Mouse (Mus musculus) neural tube, embryonic 12.5 days (tissue): Measurements from ENCODE around the gene E130309D02Rik. TPM values are rescaled to one million over a fixed set of nuclear protein-coding genes. Genes with fewer than 3 reads are reported as not detected.

Experiments
- ATAC-seq: fragments of 200-750 bp; cut with Nextera tagmentation; 2 replicates; pipeline ENCODE4 v1.8.0; 2017; ENCODE audit warnings: low read depth, mild to moderate bottlenecking, moderate TSS enrichment, moderate library complexity; ENCODE audit not compliant: low FRiP score
- H3K27ac ChIP-seq: fragments of 300-500 bp; sonication (generic); 2 replicates; pipeline ENCODE4 v1.5.1; 2016
- H3K27me3 ChIP-seq: fragments of 300-500 bp; sonication (generic); replicated peaks from 2 replicates; pipeline ENCODE4 v1.6.1; 2016; ENCODE audit warnings: mild to moderate bottlenecking
- H3K36me3 ChIP-seq: fragments of 300-500 bp; sonication (generic); 2 replicates; pipeline ENCODE4 v1.6.1; 2016; ENCODE audit warnings: mild to moderate bottlenecking
- H3K4me1 ChIP-seq: fragments of 300-500 bp; sonication (generic); 2 replicates; pipeline ENCODE4 v1.6.1; 2016
- H3K4me2 ChIP-seq: fragments of 300-500 bp; sonication (generic); replicated peaks from 2 replicates; pipeline ENCODE4 v1.6.1; 2016; ENCODE audit warnings: mild to moderate bottlenecking
- H3K4me3 ChIP-seq: fragments of 300-500 bp; sonication (generic); 2 replicates; pipeline ENCODE4 v1.5.1; 2016
- H3K9ac ChIP-seq: fragments of 300-500 bp; sonication (generic); 2 replicates; pipeline ENCODE4 v1.6.1; 2016; ENCODE audit warnings: mild to moderate bottlenecking
- H3K9me3 ChIP-seq: fragments of 300-500 bp; sonication (generic); 2 replicates; pipeline ENCODE4 v1.6.1; 2016; ENCODE audit warnings: mild to moderate bottlenecking
- WGBS: fragments of 180-500 bp; shearing (Covaris S2); methylation state at CpG from one replicate; pipeline ENCODE4 v1.1.7; 2016; 5-methylcytosine and 5-hydroxymethylcytosine counted together
- polyA plus RNA-seq: library from polyadenylated mRNA; unstranded; fragments of >200 nt; fragmentation: Nextera tagmentation; extraction: Ambion mirVana; gene quantifications from 2 replicates; pipeline ENCODE4 v1.2.1, GENCODE M21; 2016

Gene E130309D02Rik
- polyA plus RNA-seq, 1 experiment from 2014 or later = 57.4 TPM

DNA sequence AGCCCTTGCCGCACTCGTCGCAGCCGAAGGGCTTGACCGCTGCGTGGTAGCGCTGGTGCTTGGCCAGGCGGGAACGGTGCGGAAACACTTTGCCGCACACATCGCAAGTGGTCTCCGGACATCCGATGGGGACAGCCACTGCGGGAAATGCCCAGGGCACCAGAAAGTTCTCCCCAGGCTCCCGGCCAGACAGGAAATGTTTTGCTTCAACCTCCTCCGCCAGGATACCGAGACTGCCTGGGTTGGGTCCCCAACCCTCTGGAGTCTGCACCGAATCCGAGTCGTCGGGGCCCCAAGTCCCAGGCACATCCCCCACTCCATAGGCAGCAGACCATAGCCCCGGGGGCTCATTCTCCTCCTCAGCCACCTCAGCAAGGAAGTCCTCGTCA, 60.0 kb downstream of the E130309D02Rik start:
- peaks cover 80% of the 10 kb centered on the region for H3K36me3 ChIP-seq

DNA sequence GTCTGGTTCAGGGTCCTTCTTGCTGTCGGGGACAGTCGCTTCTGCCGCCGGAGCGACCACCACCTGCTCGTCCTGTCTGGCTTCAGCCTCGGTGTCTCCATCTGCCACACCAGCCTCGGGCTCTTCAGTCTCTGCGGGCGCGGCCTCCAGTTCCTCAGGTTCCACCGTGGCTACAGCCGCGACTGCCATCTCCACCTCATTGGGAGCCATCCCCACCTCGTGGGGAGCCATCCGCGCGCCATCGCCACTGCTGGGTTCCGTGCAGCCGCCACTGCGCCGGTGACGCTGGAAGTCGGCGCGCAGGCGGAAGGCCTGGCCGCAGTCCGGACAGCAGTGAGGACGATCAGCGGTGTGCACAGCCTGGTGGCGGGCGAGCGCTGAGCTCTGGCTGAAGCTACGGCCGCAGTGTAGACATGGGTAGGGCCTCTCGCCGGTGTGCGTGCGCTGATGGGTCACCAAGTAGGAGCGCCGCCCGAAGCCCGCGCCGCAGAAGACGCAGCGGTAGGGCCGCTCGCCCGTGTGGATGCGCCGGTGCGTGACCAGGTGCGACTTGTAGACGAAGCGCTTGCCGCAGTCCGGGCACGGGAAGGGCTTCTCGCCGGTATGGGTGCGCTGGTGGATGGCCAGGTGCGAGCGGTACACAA, 60.6 kb downstream of the E130309D02Rik start:
- peak overlapping the region; percentile 64 for H3K4me2 ChIP-seq
- no peaks in the 10 kb centered on the region for H3K9me3 ChIP-seq
- peak overlapping the region; percentile 31; the same call in 1 of the 2 replicates for H3K4me3 ChIP-seq
- 6% methylated on average over 66 of the region's 66 CpGs for WGBS
- peaks cover 18% of the 10 kb centered on the region for H3K4me1 ChIP-seq
- 0 out of 2 replicates have a peak overlapping the region, but pooled peaks have one; percentile 21 for H3K9ac ChIP-seq
- H3K36me3 ChIP-seq = peaks cover 78% of the 10 kb centered on the region
- no peak for ATAC-seq
- peaks cover 76% of the 10 kb centered on the region for H3K27me3 ChIP-seq
- no peak overlapping the region for H3K27ac ChIP-seq

More for the DNA sequence above, 60.0 kb downstream of the E130309D02Rik start:
- Histone ChIP-seq H3K9ac (no peak overlapping the region), H3K27me3 (peaks cover 76% of the 10 kb centered on the region), H3K4me3 (0 out of 2 replicates have a peak overlapping the region, but pooled peaks have one; percentile 31), H3K4me1 (peaks cover 18% of the 10 kb centered on the region), H3K9me3 (no peaks in the 10 kb centered on the region), H3K4me2 (peak overlapping the region; percentile 64), H3K27ac (no peak overlapping the region)
- WGBS = 12% methylated on average over 24 of the region's 24 CpGs
- no peak for ATAC-seq

- H3K36me3 ChIP-seq = peaks cover 77% of the 10 kb centered on the region
- peaks cover 76% of the 10 kb centered on the region for H3K27me3 ChIP-seq
- no peak overlapping the region for H3K27ac ChIP-seq
- peak overlapping the region; percentile 31 for H3K4me3 ChIP-seq
- peak overlapping the region; percentile 64 for H3K4me2 ChIP-seq
- ATAC-seq = no peak
- whole genome bisulfite sequencing = 4% methylated on average over 81 of the region's 81 CpGs
- H3K4me1 ChIP-seq = peaks cover 18% of the 10 kb centered on the region
- H3K9ac ChIP-seq = 0 out of 2 replicates have a peak overlapping the region, but pooled peaks have one; percentile 17
- no peaks in the 10 kb centered on the region for H3K9me3 ChIP-seq
Observed at GRCm38 (mm10) chr5:143253881-143254486, 61.2 kb downstream of the E130309D02Rik start.

DNA sequence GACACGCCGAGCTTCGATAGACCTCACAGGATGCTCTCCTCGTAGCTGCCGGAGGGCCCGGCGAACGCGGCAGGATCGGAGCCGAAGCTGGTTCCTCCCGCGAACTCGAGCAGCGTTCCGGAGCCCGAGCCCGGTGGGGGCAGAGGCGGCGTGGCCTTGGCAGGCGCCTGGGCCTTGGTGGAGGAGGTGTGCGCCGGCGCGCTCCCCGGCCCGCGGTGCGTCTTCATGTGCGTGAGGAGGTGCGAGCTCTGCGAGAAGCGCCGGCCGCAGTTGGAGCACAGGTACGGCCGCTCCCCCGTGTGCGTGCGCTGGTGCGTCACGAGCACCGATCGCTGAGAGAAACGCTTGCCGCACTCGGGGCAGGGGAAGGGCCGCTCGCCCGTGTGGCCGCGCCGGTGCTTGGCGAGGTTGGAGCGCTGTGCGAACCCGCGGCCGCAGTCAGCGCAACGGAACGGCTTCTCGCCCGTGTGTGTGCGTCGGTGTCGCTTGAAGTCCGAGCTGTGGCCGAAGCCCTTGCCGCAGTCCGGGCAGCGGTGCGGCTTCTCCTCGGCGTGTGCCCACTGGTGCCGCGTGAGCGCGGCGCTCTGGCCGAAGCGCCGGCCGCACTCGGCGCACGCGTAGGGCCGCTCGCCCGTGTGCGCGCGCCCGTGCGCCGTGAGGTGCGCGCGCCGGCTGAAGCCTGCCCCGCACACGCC, 61.8 kb downstream of the E130309D02Rik start:
- peaks cover 72% of the 10 kb centered on the region for H3K27me3 ChIP-seq
- peak overlapping the region; percentile 31 for H3K4me3 ChIP-seq
- no peaks in the 10 kb centered on the region for H3K9me3 ChIP-seq
- WGBS = 2% methylated on average over 103 of the region's 103 CpGs
- H3K9ac ChIP-seq = 0 out of 2 replicates have a peak overlapping the region, but pooled peaks have one; percentile 17
- no peak for ATAC-seq
- H3K36me3 ChIP-seq = peaks cover 70% of the 10 kb centered on the region
- peaks cover 18% of the 10 kb centered on the region for H3K4me1 ChIP-seq
- H3K27ac ChIP-seq = no peak overlapping the region
- H3K4me2 ChIP-seq = peak overlapping the region; percentile 64

DNA sequence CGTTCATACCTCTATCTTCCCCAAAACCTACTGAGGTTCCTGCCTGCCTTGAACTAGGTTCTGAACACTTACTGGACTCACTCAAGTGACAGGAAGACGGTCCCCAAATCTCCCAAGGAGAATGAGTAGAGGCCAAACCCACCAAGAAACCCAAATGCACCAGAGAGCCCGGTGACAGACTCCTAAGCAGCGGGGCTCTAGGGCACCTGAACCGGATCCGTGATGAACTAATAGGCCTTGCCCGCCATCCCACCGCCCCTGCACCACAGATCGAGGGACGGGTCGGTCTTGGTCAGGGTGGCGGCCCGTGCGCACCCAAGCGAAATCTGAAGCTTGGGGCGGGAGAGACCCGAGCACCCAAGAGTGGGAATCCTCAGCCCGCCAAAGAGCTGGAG, 62.4 kb downstream of the E130309D02Rik start:
- H3K27ac ChIP-seq = no peak overlapping the region
- no peaks in the 10 kb centered on the region for H3K9me3 ChIP-seq
- H3K27me3 ChIP-seq = peaks cover 67% of the 10 kb centered on the region
- H3K4me1 ChIP-seq = peaks cover 18% of the 10 kb centered on the region
- H3K36me3 ChIP-seq = peaks cover 71% of the 10 kb centered on the region
- no peak overlapping the region for H3K9ac ChIP-seq
- ATAC-seq = no peak
- H3K4me3 ChIP-seq = 0 out of 2 replicates have a peak overlapping the region, but pooled peaks have one; percentile 31
- 22% methylated on average over 18 of the region's 18 CpGs for WGBS
- no peak overlapping the region; the same call in 1 of the 2 replicates for H3K4me2 ChIP-seq

DNA sequence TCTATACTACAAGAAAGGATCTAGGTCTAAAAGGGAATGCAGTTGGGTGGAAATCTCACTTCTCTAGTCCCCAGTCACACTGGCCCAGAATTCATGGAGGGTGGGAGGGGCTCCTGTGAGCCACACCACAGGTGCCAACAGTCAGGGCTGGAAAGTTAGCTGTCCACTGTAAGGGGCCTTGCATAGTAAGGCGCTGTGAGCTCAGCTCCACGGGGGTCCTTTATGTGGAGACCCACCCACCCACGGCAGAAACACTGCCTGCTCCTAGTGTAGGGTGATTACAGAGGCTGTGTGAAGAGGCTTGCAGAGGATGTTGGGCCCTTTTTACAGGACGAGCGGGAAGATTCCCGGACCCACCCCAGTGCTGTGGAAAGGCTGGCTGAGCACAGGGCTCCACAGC, 63.1 kb downstream of the E130309D02Rik start:
- no peak for ATAC-seq
- WGBS = 45% methylated on average over 6 of the region's 6 CpGs
- no peak overlapping the region for H3K4me2 ChIP-seq
- no peak overlapping the region for H3K4me3 ChIP-seq
- H3K36me3 ChIP-seq = peaks cover 72% of the 10 kb centered on the region
- H3K4me1 ChIP-seq = peaks cover 18% of the 10 kb centered on the region
- no peak overlapping the region for H3K9ac ChIP-seq
- H3K27ac ChIP-seq = no peak overlapping the region
- H3K27me3 ChIP-seq = peaks cover 60% of the 10 kb centered on the region
- no peaks in the 10 kb centered on the region for H3K9me3 ChIP-seq

Other genes with a start within 250 kb of the E130309D02Rik start
- 43.4 and 47.1 TPM in 2 replicates for gene Rnf216, start 202.4 kb downstream of the E130309D02Rik start, polyA plus RNA-seq
- not detected in 2 replicates for gene Olfr718-ps1, start 167.8 kb downstream of the E130309D02Rik start, polyA plus RNA-seq
- gene Rbak, start 134.6 kb downstream of the E130309D02Rik start, polyA plus RNA-seq = 18.0 and 18.1 TPM in 2 replicates
- gene Spdye4b, start 134.3 kb downstream of the E130309D02Rik start, polyA plus RNA-seq = not detected in 2 replicates
- not detected in 2 replicates for gene Spdye4a, start 88.5 kb downstream of the E130309D02Rik start, polyA plus RNA-seq
- 28.1 and 29.3 TPM in 2 replicates for gene Zfp12, start 80.2 kb downstream of the E130309D02Rik start, polyA plus RNA-seq
- gene Zfp316, start 45.3 kb downstream of the E130309D02Rik start, polyA plus RNA-seq = 17.3 and 17.4 TPM in 2 replicates
- 0.13 TPM in 1 of 2 replicates, not detected in the other for gene Zfp853, start 21.7 kb downstream of the E130309D02Rik start, polyA plus RNA-seq
- 71.5 and 82.7 TPM in 2 replicates for gene Zdhhc4, start 13.9 kb upstream of the E130309D02Rik start, polyA plus RNA-seq
- gene Grid2ip, start 42.0 kb upstream of the E130309D02Rik start, polyA plus RNA-seq = 0.19 and 0.37 TPM in 2 replicates
- 164 and 183 TPM in 2 replicates for gene Kdelr2, start 88.5 kb upstream of the E130309D02Rik start, polyA plus RNA-seq
- 14.8 and 16.3 TPM in 2 replicates for gene Daglb, start 149.2 kb upstream of the E130309D02Rik start, polyA plus RNA-seq
- gene Rac1, start 212.7 kb upstream of the E130309D02Rik start, polyA plus RNA-seq = 410 and 452 TPM in 2 replicates